Mouse (Mus musculus): ENCODE measurements around the gene Plekhj1.

- no peak for TF ChIP-seq CTCF (IDR thresholded peaks at IDR 0.05; ENCODE audit: low read depth, low read length)
- no peak for TF ChIP-seq POLR2A (IDR thresholded peaks at IDR 0.05; ENCODE audit: insufficient read depth, low read length)
Measured at GRCm38 (mm10) chr10:80775731-80776130, 22.7 kb downstream of the Plekhj1 start.

Data from ES-Bruce4 (cell line).